Mouse (Mus musculus) lung, adult 18-20 months (tissue): ENCODE measurements around the gene Zfp951.
"Not testable (repeated sequence)": the region's sequence is repeated elsewhere in the genome, so short reads cannot be mapped to it uniquely, and the experiment has no call there.

Experiments
- DNase-seq, 2 experiments: peaks; one replicate each; pipeline ENCODE4 v3.0.0; 2022; ENCODE audit warnings: mixed read lengths in 2 of 2

Zfp951 gene

GRCm38 (mm10) chr5:104859962-104860525 is at the start of gene Zfp951:
TSS of gene Zfp951 (minus strand) at chr5:104860070.
- peak; percentile 76 to 77 for DNase-seq

GRCm38 (mm10) chr5:104906556-104906955 is 46.7 kb upstream of the Zfp951 start:
- not testable (repeated sequence) for DNase-seq

GRCm38 (mm10) chr5:104859045-104859961 is 567 bp downstream of the Zfp951 start:
- DNase-seq = not testable (repeated sequence)

- DNase-seq = not testable (repeated sequence)
Observed at GRCm38 (mm10) chr5:104854546-104854945, 5.3 kb downstream of the Zfp951 start.

- no peak for DNase-seq
Observed at GRCm38 (mm10) chr5:104833330-104833729, 26.5 kb downstream of the Zfp951 start.

GRCm38 (mm10) chr5:104829611-104830010 is 30.3 kb downstream of the Zfp951 start:
- no peak for DNase-seq

- not testable (repeated sequence) for DNase-seq
Observed at GRCm38 (mm10) chr5:104770138-104770537, 89.7 kb downstream of the Zfp951 start.
